Mouse (Mus musculus): ENCODE results near the gene Krt2. TPM values are rescaled to one million over a fixed set of nuclear protein-coding genes. Genes with fewer than 3 reads are reported as not detected.
A peak's percentile ranks its signal among the peaks of the same experiment; 100 is the strongest.

The Krt2 gene
- polyA plus RNA-seq, 2 experiments, result 0.34 to 0.45 TPM

DNA sequence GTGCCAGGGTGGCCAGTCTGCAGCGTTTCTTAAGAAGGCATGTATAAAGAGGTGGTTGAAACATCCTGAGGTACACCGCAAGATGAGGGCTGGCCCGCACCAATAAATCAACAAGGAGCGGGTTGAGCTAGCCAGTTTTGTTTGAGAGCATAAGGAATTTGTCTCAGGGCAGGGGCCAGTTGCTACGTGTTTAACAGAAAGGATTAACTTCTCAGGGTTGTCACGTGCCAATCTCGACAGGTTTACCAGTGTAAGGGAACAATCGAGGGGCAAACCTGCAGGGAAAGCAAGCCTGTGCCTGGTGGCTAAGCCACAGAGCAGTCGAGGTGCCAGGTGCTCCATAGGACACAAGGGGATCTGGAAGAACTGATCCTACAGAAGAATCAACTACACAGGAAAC, 25.2 kb upstream of the Krt2 start:
- Histone ChIP-seq H3K4me2 (replicated peaks; ENCODE audit: low read depth, low read length, severe bottlenecking) (no peak overlapping the region), H3K27me3 (ENCODE audit: control insufficient read depth, insufficient read depth, low read length) (0 out of 2 replicates have a peak, but pooled peaks cover 14% of the 10 kb centered on the region), H3K9me3 (ENCODE audit: control insufficient read depth, low read length) (no peaks in the 10 kb centered on the region), H3K4me3 (replicated peaks; ENCODE audit: low read length) (no peak overlapping the region), H3K27ac (replicated peaks; ENCODE audit: low read depth, low read length) (no peak overlapping the region), H3K36me3 (ENCODE audit: control insufficient read depth, insufficient read depth, low read length) (no peaks in the 10 kb centered on the region), H3K9ac (ENCODE audit: low read depth, low read length, severe bottlenecking) (no peak overlapping the region), H3K4me1 (ENCODE audit: control insufficient read depth, insufficient read depth, low read length) (0 out of 2 replicates have a peak, but pooled peaks cover 3% of the 10 kb centered on the region)
- 51% methylated on average over 9 of the region's 9 CpGs for WGBS
- ATAC-seq (ENCODE audit: low FRiP score, low read depth), result no peak
- peak; percentile 35 for DNase-seq (ENCODE audit: low spot score)
- no peak for TF ChIP-seq POLR2A (IDR thresholded peaks at IDR 0.05; ENCODE audit: borderline replicate concordance, extremely low read depth, insufficient read depth, insufficient read length)

DNA sequence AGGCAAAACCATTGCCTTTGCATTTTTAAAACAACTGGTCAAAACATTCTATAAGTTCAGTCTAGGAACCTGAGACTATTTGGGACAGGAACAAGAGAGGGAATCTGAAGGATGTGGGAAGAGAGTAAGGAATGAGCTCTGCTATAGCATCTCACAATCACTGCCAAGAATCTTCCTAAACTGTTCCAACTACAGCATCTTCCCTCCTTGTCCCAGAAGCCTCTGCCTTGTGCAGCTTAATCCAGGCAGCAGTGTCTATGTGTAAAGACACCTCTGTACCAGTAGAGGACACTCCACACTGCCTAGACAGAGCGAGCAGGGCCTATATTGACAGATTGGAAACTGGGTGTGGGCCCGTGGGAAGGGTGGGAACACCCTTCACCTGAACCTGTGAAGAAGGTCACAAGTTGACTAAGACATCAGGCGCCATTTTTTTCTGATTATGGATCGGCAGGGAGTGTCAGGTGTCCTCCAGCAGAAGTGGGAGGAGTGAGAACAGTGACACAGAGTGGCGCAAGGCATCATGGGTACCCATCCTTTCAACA, 16.9 kb upstream of the Krt2 start:
- Histone ChIP-seq H3K4me2 (replicated peaks; ENCODE audit: low read depth, low read length, severe bottlenecking) (no peak overlapping the region), H3K36me3 (ENCODE audit: control insufficient read depth, insufficient read depth, low read length) (no peaks in the 10 kb centered on the region), H3K4me3 (replicated peaks; ENCODE audit: low read length) (no peak overlapping the region), H3K27me3 (ENCODE audit: control insufficient read depth, insufficient read depth, low read length) (no peaks in the 10 kb centered on the region), H3K27ac (replicated peaks; ENCODE audit: low read depth, low read length) (no peak overlapping the region), H3K4me1 (ENCODE audit: control insufficient read depth, insufficient read depth, low read length) (no peaks in the 10 kb centered on the region), H3K9me3 (ENCODE audit: control insufficient read depth, low read length) (no peaks in the 10 kb centered on the region), H3K9ac (ENCODE audit: low read depth, low read length, severe bottlenecking) (no peak overlapping the region)
- ATAC-seq (ENCODE audit: low FRiP score, low read depth) (no peak), DNase-seq (ENCODE audit: low spot score) (no peak)
- TF ChIP-seq POLR2A (IDR thresholded peaks at IDR 0.05; ENCODE audit: borderline replicate concordance, extremely low read depth, insufficient read depth, insufficient read length), result no peak
- WGBS, result 63% methylated on average over 5 of the region's 5 CpGs

DNA sequence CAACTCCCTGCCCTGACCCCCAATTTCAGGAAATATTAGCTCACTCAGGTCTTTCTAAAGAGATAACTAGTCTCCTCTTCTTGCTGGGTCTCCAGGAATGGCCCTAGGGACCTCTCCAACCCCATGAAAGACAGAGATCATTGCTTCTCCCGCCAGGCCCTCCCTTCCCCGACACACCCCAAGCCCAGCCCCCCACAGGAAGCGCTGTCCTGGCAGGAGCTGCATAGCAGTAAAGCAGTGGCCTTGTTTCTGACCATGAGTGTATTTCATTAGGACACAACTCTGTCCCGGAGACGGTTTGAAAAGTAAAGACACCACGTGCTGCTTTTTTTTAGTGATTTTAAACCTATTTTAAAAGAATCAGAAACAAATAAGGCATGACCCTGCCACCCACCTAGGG, 15.2 kb upstream of the Krt2 start:
- DNase-seq (ENCODE audit: low spot score) (no peak), ATAC-seq (ENCODE audit: low FRiP score, low read depth) (no peak)
- whole genome bisulfite sequencing, result 29% methylated on average over 6 of the region's 6 CpGs
- Histone ChIP-seq H3K27ac (replicated peaks; ENCODE audit: low read depth, low read length) (no peak overlapping the region), H3K9ac (ENCODE audit: low read depth, low read length, severe bottlenecking) (no peak overlapping the region), H3K4me3 (replicated peaks; ENCODE audit: low read length) (no peak overlapping the region), H3K36me3 (ENCODE audit: control insufficient read depth, insufficient read depth, low read length) (no peaks in the 10 kb centered on the region), H3K4me2 (replicated peaks; ENCODE audit: low read depth, low read length, severe bottlenecking) (no peak overlapping the region), H3K4me1 (ENCODE audit: control insufficient read depth, insufficient read depth, low read length) (no peaks in the 10 kb centered on the region), H3K9me3 (ENCODE audit: control insufficient read depth, low read length) (no peaks in the 10 kb centered on the region), H3K27me3 (ENCODE audit: control insufficient read depth, insufficient read depth, low read length) (no peaks in the 10 kb centered on the region)
- no peak for TF ChIP-seq POLR2A (IDR thresholded peaks at IDR 0.05; ENCODE audit: borderline replicate concordance, extremely low read depth, insufficient read depth, insufficient read length)

DNA sequence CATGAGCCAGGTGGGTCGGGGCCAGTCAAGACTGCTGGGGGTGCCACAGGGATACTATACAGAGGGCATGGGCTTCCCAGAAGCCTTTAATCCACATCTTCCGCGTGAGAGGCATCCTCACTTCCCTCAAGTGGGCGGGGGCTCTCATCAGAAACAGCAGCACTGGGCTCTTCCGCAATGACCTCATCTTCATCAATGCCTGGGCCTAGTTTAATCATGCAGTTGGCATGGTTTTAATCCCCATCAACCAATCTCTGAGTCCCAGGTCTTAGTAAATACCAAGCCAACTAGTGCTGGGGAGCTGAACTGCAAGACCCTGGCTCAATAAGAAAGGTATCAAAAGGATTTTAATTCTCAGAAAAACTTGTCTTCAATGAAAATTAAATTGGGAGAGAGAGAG, 11.5 kb upstream of the Krt2 start:
- ATAC-seq (ENCODE audit: low FRiP score, low read depth), result no peak
- Histone ChIP-seq H3K4me1 (ENCODE audit: control insufficient read depth, insufficient read depth, low read length) (no peaks in the 10 kb centered on the region), H3K9me3 (ENCODE audit: control insufficient read depth, low read length) (no peaks in the 10 kb centered on the region), H3K27me3 (ENCODE audit: control insufficient read depth, insufficient read depth, low read length) (no peaks in the 10 kb centered on the region), H3K36me3 (ENCODE audit: control insufficient read depth, insufficient read depth, low read length) (no peaks in the 10 kb centered on the region), H3K4me3 (replicated peaks; ENCODE audit: low read length) (no peak overlapping the region), H3K4me2 (replicated peaks; ENCODE audit: low read depth, low read length, severe bottlenecking) (no peak overlapping the region), H3K9ac (ENCODE audit: low read depth, low read length, severe bottlenecking) (no peak overlapping the region), H3K27ac (replicated peaks; ENCODE audit: low read depth, low read length) (no peak overlapping the region)
- WGBS, result 70% methylated on average over 5 of the region's 5 CpGs
- no peak for TF ChIP-seq POLR2A (IDR thresholded peaks at IDR 0.05; ENCODE audit: borderline replicate concordance, extremely low read depth, insufficient read depth, insufficient read length)
- no peak for DNase-seq (ENCODE audit: low spot score)

DNA sequence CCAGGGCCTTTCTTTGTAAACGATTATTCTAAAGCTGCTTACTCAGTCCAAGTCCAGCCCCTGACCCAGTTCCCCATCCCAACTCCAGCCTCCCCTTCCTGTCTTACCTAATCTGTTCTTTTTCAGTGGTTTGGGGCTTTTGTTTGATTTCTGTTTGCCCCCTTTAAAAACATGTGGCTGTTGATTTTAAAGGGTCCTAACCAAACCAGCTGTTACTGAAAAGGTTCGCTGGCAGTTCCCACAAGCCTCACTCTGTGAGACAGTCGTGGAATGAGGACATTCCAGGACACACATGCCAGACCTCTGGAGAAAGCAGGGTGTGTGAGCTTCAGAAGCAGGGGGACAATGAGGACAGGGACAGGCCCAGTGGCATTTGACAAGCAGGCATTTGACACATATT, 3.8 kb upstream of the Krt2 start:
- H3K36me3 ChIP-seq (ENCODE audit: control insufficient read depth, insufficient read depth, low read length), result no peaks in the 10 kb centered on the region
- no peak for TF ChIP-seq POLR2A (IDR thresholded peaks at IDR 0.05; ENCODE audit: borderline replicate concordance, extremely low read depth, insufficient read depth, insufficient read length)
- WGBS, result 14% methylated on average over 3 of the region's 3 CpGs
- H3K27me3 ChIP-seq (ENCODE audit: control insufficient read depth, insufficient read depth, low read length), result no peaks in the 10 kb centered on the region
- H3K27ac ChIP-seq (replicated peaks; ENCODE audit: low read depth, low read length), result no peak overlapping the region
- ATAC-seq (ENCODE audit: low FRiP score, low read depth) (no peak), DNase-seq (ENCODE audit: low spot score) (no peak)
- H3K9me3 ChIP-seq (ENCODE audit: control insufficient read depth, low read length), result no peaks in the 10 kb centered on the region
- H3K4me1 ChIP-seq (ENCODE audit: control insufficient read depth, insufficient read depth, low read length), result peaks cover 6% of the 10 kb centered on the region; the same call in 1 of the 2 replicates
- no peak overlapping the region for H3K4me2 ChIP-seq (replicated peaks; ENCODE audit: low read depth, low read length, severe bottlenecking)
- no peak overlapping the region for H3K9ac ChIP-seq (ENCODE audit: low read depth, low read length, severe bottlenecking)
- H3K4me3 ChIP-seq (replicated peaks; ENCODE audit: low read length), result no peak overlapping the region
